Mouse (Mus musculus) B cell, adult 2 months (primary cell): ENCODE measurements around the gene Mageb1.
"Not testable (repeated sequence)": the region's sequence is repeated elsewhere in the genome, so short reads cannot be mapped to it uniquely, and the experiment has no call there.

Source experiments
- DNase-seq, 2 experiments: peaks; one replicate each; pipeline ENCODE4 v3.0.0; 2022

The Mageb1 gene

DNA sequence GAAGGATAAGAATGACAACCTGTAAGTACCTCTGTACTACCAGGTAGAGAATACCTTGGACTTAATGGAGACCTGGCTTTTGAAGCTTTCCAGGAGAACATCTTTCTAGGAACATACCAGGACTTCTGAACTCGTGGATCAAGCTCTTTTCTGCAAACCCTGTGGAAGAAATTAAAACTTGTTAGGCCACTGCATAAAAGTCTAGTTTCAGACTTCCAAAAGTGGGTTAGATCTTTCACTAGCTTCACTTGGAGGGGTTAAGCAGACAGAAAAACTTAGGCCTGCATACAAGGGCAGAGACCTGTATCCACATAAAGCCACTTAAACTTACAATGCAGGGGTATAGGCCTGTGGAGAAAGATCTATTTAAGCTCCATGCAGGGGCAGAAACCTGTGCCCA lies at the start of gene Mageb1:
TSS of gene Mageb1 (minus strand) at position 101 of the 400 bp plus-strand sequence.
- DNase-seq, result not testable (repeated sequence)
